Mouse (Mus musculus) layer of hippocampus, adult 18-20 months (tissue): ENCODE results near the gene Gm20716. TPM values are rescaled to one million over a fixed set of nuclear protein-coding genes. Genes with fewer than 3 reads are reported as not detected.

Experiments used
- DNase-seq, 2 experiments: peaks; one replicate each; pipeline ENCODE4 v3.0.0; 2022; ENCODE audit warnings: low spot score in 2 of 2
- long read RNA-seq: library from polyadenylated mRNA; stranded (forward); transcript quantifications from one replicate; pipeline ENCODE4 v2.0.0, GENCODE M21; 2021
- total RNA-seq, 2 experiments: library from RNA; stranded (reverse); gene quantifications; 2 replicates each; pipeline ENCODE4 v1.2.3; 2021

The Gm20716 gene
- 10 to 100 TPM; 24.7 to 31.3 TPM for total RNA-seq
- long read RNA-seq, partial matches to known transcripts: 3 of 16 reads
- long read RNA-seq, other reads (novel, unspliced or antisense): 13 of 16 reads

- peak; percentile 89 to 93 for DNase-seq
These were observed at the start of gene Gm20716, which contains the start of the genes Dpm1 and Mocs3 for GRCm38 (mm10) chr2:168230026-168230728. Gm20716 (minus strand) TSS chr2:168230364. Dpm1 (minus strand) TSS chr2:168230591. Mocs3 (plus strand) TSS chr2:168230622.

DNA sequence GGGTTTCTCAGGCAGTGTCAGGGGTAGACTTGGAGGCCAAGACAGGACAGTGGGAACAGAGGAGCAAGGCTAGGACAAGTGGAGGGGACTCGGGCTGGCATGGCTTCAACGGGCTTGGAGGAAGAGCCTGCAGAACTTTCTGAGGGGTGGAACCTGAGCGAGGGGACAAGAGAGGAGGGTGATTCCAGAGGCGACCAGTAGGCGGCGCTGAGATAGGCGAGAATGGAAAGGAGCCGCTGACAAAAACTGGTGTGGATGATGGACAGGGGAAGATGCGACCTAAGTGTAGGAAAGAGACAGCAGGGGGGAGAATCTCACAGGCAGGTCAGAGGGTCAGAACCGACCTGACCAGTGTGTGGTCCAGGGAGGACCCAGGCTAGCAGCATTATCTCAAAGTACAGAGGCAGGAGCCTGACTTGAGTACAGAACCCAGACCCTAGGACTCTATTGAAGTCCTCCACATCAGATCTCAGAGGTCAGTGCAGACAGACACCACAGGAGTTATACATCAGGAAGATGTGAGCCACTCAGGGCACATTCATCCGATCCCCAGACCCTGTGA is 44.3 kb upstream of the Gm20716 start:
- peak; percentile 56 to 84 for DNase-seq

GRCm38 (mm10) chr2:168273387-168273786 is 43.2 kb upstream of the Gm20716 start:
- DNase-seq: no peak

DNA sequence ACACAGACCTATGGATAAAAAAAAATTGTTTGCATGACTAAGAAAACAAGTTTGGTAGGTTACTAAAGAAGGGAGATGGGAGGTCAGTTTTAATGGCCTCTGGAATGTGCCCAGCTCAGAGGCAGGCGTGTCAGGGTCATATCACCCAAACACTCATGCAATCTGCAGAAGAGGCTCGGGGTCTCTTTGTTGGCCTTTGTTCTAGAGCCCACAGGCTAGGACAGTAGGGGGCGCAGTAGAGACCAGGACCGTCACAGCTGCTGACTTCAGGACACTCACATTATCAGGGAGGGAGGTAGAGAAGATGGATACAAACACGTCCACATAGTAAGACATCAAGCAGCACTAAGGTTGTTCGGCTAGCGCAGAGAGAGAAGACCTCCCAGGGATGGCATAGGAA is 37.9 kb upstream of the Gm20716 start:
- DNase-seq: no peak

DNA sequence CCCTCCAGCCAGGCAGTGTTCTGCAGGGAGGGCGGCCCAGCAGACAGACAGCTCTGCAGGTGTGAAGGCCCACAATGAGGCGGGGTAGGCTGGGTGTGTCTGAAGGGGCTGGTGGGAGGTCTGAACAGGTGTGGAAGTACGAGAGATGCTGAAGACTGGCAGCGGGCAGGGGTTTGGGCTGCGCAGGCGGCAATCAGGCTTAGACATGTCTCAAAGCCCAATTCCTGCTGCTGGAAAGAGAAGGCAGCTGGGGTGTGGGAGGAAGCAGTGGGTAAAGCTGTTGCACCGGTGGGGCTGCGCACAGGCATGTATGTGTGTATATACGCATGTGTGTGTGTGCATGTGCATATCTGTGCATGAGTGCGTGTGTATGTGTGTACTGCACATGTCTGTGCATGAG is 30.7 kb upstream of the Gm20716 start:
- DNase-seq: peak; percentile 66 to 85

DNA sequence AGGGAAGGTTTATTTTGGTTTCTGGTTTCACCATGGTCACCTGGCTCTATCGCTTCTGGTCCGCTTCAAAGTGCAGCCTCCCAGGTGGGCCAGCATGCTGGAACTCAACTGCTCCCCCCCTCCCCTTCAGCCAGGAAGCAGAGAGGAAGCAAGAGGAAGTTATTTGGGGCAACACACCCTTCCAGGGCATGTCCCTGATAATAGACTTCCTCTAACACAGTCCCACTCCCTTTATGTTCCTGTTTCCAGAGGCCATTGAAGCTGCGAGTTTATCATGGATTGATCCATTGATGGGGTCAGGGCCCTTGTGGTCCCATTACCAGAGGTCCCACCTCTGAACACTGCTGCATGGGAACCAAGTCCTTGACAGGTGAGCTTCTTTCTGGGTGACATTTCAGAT is 30.0 kb upstream of the Gm20716 start:
- DNase-seq: no peak

DNA sequence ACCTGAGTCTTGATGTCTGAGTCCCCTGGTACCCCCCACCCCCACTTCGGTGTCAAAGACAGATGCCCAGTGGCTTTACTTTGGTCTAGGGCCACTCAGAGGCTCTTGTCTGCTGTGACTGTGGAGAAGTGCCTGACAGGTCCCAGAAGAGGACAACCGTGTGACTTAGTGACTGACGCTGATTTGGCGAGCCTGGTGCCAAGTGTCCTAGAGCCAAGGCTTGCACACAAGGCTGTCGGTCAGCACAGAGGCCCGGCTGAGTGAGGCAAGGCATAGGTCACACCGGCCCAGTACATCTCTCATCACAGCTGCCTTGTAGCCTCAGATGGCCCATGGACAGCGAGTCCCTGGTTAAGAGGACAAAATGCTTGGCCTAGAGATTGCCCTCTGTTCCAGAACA is 28.9 kb upstream of the Gm20716 start:
- no peak for DNase-seq

GRCm38 (mm10) chr2:168257188-168257587 is 27.0 kb upstream of the Gm20716 start:
- DNase-seq: no peak

DNA sequence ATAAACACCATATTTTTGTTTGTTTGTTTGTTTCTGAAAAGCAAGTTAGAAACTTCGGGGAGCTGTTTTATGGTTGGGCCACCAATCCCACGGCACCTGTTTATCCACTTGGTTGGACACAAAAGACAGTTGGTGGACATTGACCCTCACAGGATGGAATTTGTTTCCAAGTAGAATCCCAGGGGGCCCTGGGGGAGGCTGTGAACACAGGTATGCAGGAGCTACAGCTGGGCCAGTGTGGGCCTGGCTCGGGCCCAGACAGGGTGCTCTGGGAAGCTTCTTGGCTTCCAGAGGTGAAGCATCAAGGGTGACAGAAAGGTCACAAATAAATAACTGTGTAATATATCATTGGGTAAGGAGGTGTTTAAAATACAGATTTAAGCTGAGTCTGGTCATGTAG is 26.3 kb upstream of the Gm20716 start:
- no peak for DNase-seq

- DNase-seq: no peak
These were observed 23.7 kb upstream of the Gm20716 start for GRCm38 (mm10) chr2:168253822-168254221.

GRCm38 (mm10) chr2:168252639-168253292 is 22.6 kb upstream of the Gm20716 start:
- no peak for DNase-seq

GRCm38 (mm10) chr2:168250270-168250669 is 20.1 kb upstream of the Gm20716 start:
- DNase-seq: peak; percentile 71 to 94

DNA sequence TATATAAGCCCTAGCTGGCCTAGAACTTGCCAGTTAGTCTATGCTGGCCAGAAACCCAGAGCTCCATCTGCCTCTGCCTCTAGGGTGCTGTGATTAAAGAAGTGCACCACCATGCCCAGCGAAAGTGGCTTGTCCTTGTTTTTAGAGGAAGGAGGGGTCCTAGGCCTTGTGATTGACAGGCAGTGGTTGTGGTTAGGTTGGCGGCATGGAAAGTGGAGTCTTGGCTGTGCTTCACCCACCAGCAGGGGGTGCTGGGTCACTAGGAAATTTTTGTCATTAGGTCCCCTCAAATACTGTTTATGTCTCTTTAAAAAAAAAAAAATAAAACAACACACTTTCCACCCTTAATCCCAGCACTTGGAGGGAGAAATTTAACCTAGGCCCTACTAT is 18.7 kb upstream of the Gm20716 start:
- DNase-seq: no peak

GRCm38 (mm10) chr2:168248167-168248855 is 18.1 kb upstream of the Gm20716 start:
- no peak for DNase-seq

- no peak for DNase-seq
These were observed 15.4 kb upstream of the Gm20716 start for GRCm38 (mm10) chr2:168245571-168245970.

DNA sequence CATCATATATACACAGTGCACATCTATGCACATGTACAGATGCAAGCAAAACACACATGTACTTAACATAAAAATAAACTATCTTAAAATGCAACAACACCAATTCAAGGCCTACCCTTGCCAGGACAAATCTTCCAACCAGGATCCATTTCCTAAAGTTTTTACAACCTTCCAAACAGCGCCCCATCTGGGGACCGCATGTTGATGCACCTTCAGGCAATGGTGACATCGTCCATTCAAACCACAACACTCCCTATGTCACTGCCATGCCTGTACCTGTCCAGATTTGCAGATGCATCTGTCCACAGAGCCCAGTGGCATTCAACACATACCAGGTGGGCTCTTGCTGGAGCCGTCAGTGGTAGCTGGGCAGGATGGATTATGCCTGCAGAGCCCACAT is 13.1 kb upstream of the Gm20716 start:
- no peak for DNase-seq

GRCm38 (mm10) chr2:168242841-168243240 is 12.7 kb upstream of the Gm20716 start:
- DNase-seq: no peak

DNA sequence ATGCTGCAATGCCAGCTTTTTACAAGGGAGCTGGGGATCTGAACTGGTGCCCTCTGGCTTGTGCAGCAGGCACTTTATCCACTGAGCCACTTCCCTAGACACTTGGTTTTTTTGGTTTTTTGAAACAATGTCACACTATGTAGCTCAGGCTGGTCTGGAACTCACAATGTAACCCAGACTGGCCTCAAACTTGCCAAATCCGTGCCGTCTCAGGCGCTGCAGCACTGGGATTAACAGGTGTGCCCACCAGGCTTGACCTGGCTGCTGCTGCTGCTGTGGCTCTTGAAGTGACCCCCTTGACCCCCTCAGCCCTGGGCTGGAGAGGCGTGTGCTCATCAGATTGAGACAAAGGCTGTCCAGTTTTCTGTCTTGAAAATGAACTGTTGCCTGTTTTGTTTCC is 8.2 kb upstream of the Gm20716 start:
- no peak for DNase-seq

DNA sequence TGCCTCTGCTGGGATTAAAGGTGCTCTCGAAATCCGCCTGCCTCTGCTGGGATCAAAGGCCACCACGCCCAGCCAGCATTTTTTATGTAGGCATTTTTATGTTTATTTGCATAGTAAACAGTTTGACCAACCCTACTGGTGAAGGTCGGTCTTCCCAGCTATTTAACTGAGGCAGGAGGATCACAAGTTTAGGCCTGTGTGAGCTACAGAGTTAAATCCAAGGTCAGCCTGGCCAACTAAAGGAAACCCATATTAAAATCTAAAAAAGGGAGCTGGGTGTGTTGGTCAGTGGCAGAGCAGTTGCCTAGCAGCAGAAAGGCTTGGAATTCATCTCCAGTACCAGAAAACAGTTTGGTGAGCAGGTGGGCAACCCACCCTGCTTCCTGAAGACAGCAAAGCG is 3.1 kb upstream of the Gm20716 start:
- DNase-seq: no peak

DNA sequence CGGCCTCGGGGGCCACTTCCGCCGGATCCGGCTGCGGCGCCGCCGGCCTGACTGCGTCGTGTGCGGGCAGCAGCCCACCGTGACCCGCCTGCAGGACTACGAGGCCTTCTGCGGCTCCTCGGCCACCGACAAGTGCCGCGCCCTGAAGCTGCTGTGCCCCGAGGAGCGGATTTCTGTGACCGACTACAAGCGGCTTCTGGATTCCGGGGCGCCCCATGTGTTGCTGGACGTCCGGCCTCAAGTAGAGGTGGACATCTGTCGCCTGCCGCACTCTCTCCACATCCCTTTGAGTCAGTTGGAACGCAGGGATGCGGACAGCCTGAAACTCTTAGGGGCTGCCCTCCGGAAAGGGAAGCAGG is 1.3 kb upstream of the Gm20716 start:
- no peak for DNase-seq

GRCm38 (mm10) chr2:168230773-168231470 is 758 bp upstream of the Gm20716 start:
- DNase-seq: no peak
